Mouse (Mus musculus) olfactory bulb, adult 2 months (tissue): ENCODE measurements around the gene Vmn1r214.

Experiments used
- CTCF ChIP-seq: fragments of 200-500 bp; IDR thresholded peaks from 2 replicates; pipeline ENCODE4 v1.5.1; 2012; ENCODE audit warnings: low read depth, mild to moderate bottlenecking, low read length, moderate library complexity; ENCODE audit not compliant: insufficient read depth
- POLR2A ChIP-seq: fragments of 200-500 bp; IDR thresholded peaks from 2 replicates; pipeline ENCODE4 v1.6.1; 2012; ENCODE audit warnings: mild to moderate bottlenecking, low read depth, low read length, moderate library complexity; ENCODE audit not compliant: insufficient read depth

DNA sequence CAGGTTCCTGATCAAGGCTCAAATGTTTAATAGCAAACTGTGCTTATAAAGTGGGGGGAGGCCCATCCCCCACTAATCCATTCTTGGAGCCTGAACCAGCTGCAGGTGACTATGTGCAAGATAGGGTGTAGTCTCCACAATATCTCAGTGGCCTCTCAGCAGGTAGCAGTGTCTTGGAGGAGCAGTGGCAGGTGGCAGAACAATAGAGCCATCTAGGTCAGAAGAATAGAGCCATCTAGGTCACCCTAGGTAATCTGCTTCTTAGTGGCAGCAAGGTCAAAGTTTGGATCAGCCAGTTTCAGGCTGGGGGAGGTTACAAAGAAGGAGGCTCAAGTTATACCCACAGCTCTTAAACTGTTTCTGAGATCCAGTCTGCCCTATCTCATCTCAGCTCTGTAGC, 5.4 kb upstream of the Vmn1r214 start:
- TF ChIP-seq CTCF (no peak), POLR2A (no peak)
